Mouse (Mus musculus) G1E (cell line): ENCODE data around the gene Gm28051. TPM values are rescaled to one million over a fixed set of nuclear protein-coding genes. Genes with fewer than 3 reads are reported as not detected.

Experiments used
- ATAC-seq: 2 replicates; pipeline ENCODE4 v1.8.0; 2016; ENCODE audit warnings: mild to moderate bottlenecking; ENCODE audit not compliant: insufficient number of reproducible peaks, poor library complexity, low FRiP score, severe bottlenecking; ENCODE audit errors: extremely low read depth
- DNase-seq: peaks from one replicate; pipeline ENCODE4 v3.0.0; 2012; ENCODE audit warnings: low spot score
- H3K27me3 ChIP-seq: 2 replicates; pipeline ENCODE4 v1.6.1; 2012; ENCODE audit warnings: mild to moderate bottlenecking, low read length, inconsistent platforms; ENCODE audit not compliant: insufficient read depth
- H3K36me3 ChIP-seq: replicated peaks from 2 replicates; pipeline ENCODE3; 2012; ENCODE audit warnings: mild to moderate bottlenecking, inconsistent platforms
- H3K4me1 ChIP-seq: 2 replicates; pipeline ENCODE4 v1.6.1; 2012; ENCODE audit warnings: low read depth, low read length, inconsistent platforms, mixed read lengths; ENCODE audit not compliant: insufficient read depth
- H3K4me3 ChIP-seq: 2 replicates; pipeline ENCODE4 v1.5.1; 2012; ENCODE audit warnings: low read depth, mild to moderate bottlenecking, inconsistent platforms, low read length, moderate library complexity, mixed read lengths
- H3K9me3 ChIP-seq: replicated peaks from 2 replicates; pipeline ENCODE4 v1.6.1; 2012; ENCODE audit warnings: inconsistent platforms
- CTCF ChIP-seq: IDR thresholded peaks from 2 replicates; pipeline ENCODE4 v1.5.1; 2012; ENCODE audit warnings: low read depth, low read length, inconsistent platforms, mixed read lengths
- GATA1 ChIP-seq: IDR thresholded peaks from 2 replicates; pipeline ENCODE4 v1.6.1; 2012; ENCODE audit warnings: borderline replicate concordance, low read length, inconsistent platforms, mixed read lengths
- GATA2 ChIP-seq: IDR thresholded peaks from 2 replicates; pipeline ENCODE4 v1.6.1; 2012; ENCODE audit warnings: low read depth, low read length, inconsistent platforms, borderline replicate concordance
- POLR2AphosphoS5 ChIP-seq: IDR thresholded peaks from 2 replicates; pipeline ENCODE4 v1.6.1; 2012; ENCODE audit warnings: low read depth, low read length, inconsistent platforms; ENCODE audit not compliant: insufficient replicate concordance
- TAL1 ChIP-seq: conservative IDR thresholded peaks from 2 replicates; pipeline ENCODE4 v1.6.1; 2012; ENCODE audit warnings: low read depth, low read length, inconsistent platforms, mixed read lengths
- polyA plus RNA-seq: library from polyadenylated mRNA; stranded (reverse); fragments of >175 nt; gene quantifications from 2 replicates; pipeline ENCODE4 v1.2.3, GENCODE M21; 2012
- total RNA-seq, 2 experiments: library from RNA; stranded (forward) in 1 of 2; stranded (reverse) in 1 of 2; fragments of 200-1000 nt in 1 of 2; fragments of >200 nt in 1 of 2; fragmentation: Nextera tagmentation in 1 of 2; gene quantifications; 2 replicates each; pipeline ENCODE4 v1.2.3; 2014 to 2017

Gm28051 gene
- total and polyA plus RNA-seq, 3 experiments, result 6.0 TPM; not detected in 2

DNA sequence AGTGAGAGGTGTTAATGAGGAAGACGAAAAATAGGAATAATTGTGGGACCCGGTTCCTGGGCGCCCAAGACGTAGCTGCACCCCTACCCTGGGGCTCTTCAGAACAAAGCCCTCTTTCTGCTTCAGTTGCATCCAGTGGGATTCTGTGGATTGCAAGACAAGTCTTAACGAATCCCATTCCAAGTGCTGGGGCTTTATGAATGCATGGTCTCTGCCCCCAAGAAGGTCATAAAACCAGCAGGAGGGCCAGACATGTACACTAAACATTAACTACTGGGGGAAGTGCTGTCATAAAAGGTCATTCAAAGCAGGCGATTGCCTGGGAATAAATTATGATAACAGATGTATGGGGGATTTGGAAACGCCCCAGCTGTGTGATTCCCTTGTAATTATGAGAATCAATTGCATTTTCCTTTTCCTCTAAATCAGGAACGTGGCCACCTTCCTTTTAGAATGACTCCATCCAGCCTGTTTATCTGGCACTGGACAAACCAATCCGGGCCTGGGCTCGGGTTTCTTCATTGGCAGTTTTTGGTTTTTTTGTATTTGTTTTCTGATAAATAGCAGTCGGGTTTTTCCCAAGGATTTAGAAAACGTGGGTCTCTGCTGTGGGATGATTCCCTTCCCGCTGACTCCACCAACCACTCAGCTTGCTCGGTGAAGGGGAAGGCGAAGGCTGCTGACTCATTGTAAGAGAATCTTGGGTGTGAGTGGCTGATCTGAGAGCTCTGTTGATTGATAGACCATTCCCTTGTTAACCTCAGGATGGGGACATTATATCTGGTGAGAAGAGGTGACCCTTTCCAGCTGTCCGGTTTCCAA lies 26.6 kb downstream of the Gm28051 start:
- no peak for DNase-seq

DNA sequence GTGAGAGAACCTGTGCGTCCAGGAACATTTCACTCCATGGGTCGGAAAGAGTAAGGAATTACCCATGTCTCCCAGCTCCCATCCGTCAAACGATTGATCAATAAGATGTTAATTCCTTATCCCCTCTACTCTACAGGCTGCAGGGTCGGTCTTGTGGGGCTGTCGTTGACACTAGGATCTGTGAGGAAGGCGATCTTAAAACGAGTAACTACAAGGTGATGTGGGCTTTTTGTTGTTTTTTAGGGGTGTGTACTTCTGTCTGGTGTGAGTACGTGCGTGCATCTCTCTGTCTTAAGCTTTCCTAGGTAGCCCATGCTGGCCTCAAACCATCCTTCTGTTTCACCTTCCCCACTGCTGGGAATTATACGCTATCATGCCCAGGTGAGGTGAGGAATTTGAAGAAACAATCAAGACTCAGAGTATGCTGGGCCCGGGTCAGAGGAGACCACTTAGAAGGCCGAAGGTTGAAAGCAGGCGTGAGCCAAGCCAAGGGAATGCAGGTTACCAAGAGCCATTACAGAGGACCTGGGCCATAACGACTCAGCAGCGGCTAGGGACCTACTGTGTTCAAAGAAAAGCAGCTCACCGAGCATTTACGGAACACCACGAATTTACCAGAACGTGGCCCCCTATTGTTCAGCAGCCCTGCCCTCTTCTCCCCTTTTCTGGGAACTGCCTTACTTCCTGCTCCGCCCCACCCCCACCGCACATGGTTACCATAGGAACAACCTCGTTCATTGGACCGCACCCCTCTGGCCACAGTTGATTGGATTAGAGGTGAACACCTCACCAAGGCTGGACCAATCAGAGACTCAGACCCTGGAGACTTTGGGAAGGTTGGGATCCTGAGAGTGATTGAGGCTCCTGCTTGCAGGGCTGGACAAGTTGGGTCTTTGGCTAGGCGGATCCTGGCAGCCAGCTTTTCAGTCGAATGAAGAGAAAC lies 27.4 kb downstream of the Gm28051 start:
- Histone ChIP-seq H3K36me3 (peaks cover 5% of the 10 kb centered on the region), H3K4me1 (peaks cover 30% of the 10 kb centered on the region), H3K4me3 (peak overlapping the region; percentile 5; the same call in 1 of the 2 replicates), H3K27me3 (no peaks in the 10 kb centered on the region; the same call in 1 of the 2 replicates), H3K9me3 (no peaks in the 10 kb centered on the region)
- DNase-seq, result no peak
- ATAC-seq, result peak; percentile 38; the same call in 1 of the 2 replicates
- no peak for TF ChIP-seq GATA1
- no peak for TF ChIP-seq CTCF
- TF ChIP-seq TAL1, result no peak
- no peak for TF ChIP-seq GATA2
- no peak for TF ChIP-seq POLR2AphosphoS5

More for the DNA sequence above, 26.6 kb downstream of the Gm28051 start:
- H3K27me3 ChIP-seq, result no peaks in the 10 kb centered on the region; the same call in 1 of the 2 replicates
- no peak for ATAC-seq
- H3K36me3 ChIP-seq, result peaks cover 5% of the 10 kb centered on the region
- no peak for TF ChIP-seq POLR2AphosphoS5
- TF ChIP-seq GATA2, result no peak
- TF ChIP-seq CTCF, result no peak
- TF ChIP-seq GATA1, result no peak
- no peak for TF ChIP-seq TAL1
- H3K4me3 ChIP-seq, result no peak overlapping the region; the same call in 1 of the 2 replicates
- no peaks in the 10 kb centered on the region for H3K9me3 ChIP-seq
- peaks cover 25% of the 10 kb centered on the region for H3K4me1 ChIP-seq

DNA sequence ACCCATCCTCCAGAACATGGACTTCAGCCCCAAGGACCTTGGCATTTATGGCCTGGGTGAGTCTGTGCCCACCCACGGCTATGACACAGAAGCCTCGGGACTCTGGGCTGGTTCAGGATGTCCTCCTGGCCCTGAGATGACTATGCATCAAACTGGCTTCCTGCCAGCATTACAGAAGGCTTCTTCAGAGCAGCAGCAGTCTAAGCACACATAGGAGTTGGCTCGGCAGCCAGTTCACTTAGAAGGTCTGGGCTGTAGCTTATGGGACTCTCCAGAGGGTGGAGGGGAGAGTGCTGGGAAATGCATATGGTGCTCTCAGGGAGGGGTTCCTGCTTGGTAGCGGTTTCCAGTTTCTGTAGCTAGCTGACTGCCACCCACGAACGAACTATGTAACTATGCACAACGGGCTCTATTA lies 31.8 kb downstream of the Gm28051 start:
- no peak for DNase-seq

DNA sequence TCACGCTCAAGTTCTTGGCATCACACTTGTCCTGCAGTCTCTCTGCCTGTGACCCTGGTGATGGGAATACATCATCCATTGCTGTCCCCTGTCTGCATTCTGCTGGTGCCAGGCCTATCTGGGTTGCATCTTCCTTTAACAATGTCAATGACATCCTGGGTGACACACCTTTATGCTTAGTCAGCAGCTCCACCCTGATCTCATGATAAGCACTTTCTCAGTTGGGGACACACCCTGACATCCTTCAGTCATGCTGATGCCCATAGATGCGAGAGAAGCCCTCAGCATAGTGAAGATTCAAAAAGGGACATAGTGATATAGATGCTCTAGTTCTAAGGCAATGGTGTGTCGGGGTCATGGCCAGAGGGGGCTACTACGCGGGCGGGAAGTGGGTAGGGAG lies 32.4 kb downstream of the Gm28051 start:
- DNase-seq, result no peak
- Histone ChIP-seq H3K4me1 (peaks cover 13% of the 10 kb centered on the region), H3K36me3 (no peaks in the 10 kb centered on the region), H3K4me3 (no peak overlapping the region), H3K27me3 (peaks cover 11% of the 10 kb centered on the region), H3K9me3 (no peaks in the 10 kb centered on the region)
- TF ChIP-seq TAL1, result no peak
- TF ChIP-seq POLR2AphosphoS5, result no peak
- no peak for TF ChIP-seq GATA1
- TF ChIP-seq CTCF, result no peak
- TF ChIP-seq GATA2, result no peak
- ATAC-seq, result no peak

More for the DNA sequence above, 31.8 kb downstream of the Gm28051 start:
- Histone ChIP-seq H3K4me1 (peaks cover 19% of the 10 kb centered on the region), H3K36me3 (no peaks in the 10 kb centered on the region), H3K27me3 (peaks cover 10% of the 10 kb centered on the region), H3K9me3 (no peaks in the 10 kb centered on the region), H3K4me3 (no peak overlapping the region)
- TF ChIP-seq GATA1 (no peak), CTCF (no peak), TAL1 (no peak), GATA2 (no peak), POLR2AphosphoS5 (no peak)
- ATAC-seq, result no peak

DNA sequence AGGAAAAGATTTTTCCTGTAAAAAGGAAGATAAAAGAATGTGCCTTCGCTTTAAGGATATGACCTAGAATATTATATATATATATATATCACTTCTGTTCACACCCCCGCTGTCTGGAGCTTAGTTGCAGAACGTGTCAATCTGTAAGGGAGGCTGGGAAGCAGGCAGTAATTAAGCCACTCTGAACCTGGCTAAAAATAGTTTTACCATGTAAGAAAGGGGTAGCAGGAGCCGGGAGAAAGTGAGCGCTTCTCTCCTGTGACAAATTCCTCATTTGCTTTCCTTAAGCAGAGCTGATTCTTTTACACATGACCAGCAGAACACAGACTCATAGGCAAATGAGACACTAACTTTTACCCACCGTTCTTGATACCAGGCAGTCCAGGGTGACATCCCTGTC lies 33.7 kb downstream of the Gm28051 start:
- H3K36me3 ChIP-seq, result no peaks in the 10 kb centered on the region
- ATAC-seq (no peak), DNase-seq (no peak)
- H3K27me3 ChIP-seq, result peaks cover 12% of the 10 kb centered on the region
- H3K4me1 ChIP-seq, result peaks cover 7% of the 10 kb centered on the region
- TF ChIP-seq CTCF (no peak), GATA2 (no peak), TAL1 (no peak), POLR2AphosphoS5 (no peak), GATA1 (no peak)
- no peaks in the 10 kb centered on the region for H3K9me3 ChIP-seq
- H3K4me3 ChIP-seq, result no peak overlapping the region

DNA sequence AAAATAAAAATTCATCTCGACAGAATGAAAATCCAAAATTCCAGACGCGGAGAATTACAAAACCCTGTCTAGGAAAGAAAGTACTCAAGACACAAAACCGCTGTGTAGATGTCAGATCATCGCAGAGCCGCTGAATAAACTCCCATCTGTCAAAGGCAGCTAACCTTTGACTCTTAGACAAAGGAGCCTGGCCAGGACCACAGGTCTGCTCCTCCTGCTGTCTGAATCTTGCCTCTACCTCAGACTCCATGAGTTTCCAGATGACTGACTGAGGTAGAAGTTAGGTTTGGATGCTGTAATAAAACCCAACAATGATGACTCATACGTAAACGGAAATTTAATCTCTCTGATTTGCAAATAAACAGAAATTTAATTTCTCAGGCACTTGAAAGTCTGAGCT lies 34.6 kb downstream of the Gm28051 start:
- TF ChIP-seq CTCF (no peak), POLR2AphosphoS5 (no peak), GATA2 (no peak), GATA1 (no peak), TAL1 (no peak)
- DNase-seq (no peak), ATAC-seq (no peak)
- no peaks in the 10 kb centered on the region for H3K36me3 ChIP-seq
- no peak overlapping the region for H3K4me3 ChIP-seq
- peaks cover 7% of the 10 kb centered on the region for H3K4me1 ChIP-seq
- no peaks in the 10 kb centered on the region for H3K9me3 ChIP-seq
- peaks cover 20% of the 10 kb centered on the region for H3K27me3 ChIP-seq
